Mouse (Mus musculus) forebrain, embryonic 14.5 days (tissue): ENCODE results near the gene Scfd2. TPM values are rescaled to one million over a fixed set of nuclear protein-coding genes. Genes with fewer than 3 reads are reported as not detected.

Experiments
- ATAC-seq: fragments of 200-750 bp; cut with Nextera tagmentation; 2 replicates; pipeline ENCODE4 v1.8.0; 2017; ENCODE audit warnings: mild to moderate bottlenecking, moderate library complexity
- DNase-seq: peaks from one replicate; pipeline ENCODE4 v3.0.0-alpha.2; 2015; ENCODE audit warnings: low spot score
- H3K27ac ChIP-seq: fragments of 300-500 bp; sonication (generic); 2 replicates; pipeline ENCODE4 v1.5.1; 2014; ENCODE audit warnings: low read depth, mild to moderate bottlenecking, control low read depth, low read length, moderate library complexity
- H3K27me3 ChIP-seq: fragments of 300-500 bp; sonication (generic); replicated peaks from 2 replicates; pipeline ENCODE4 v1.6.1; 2014; ENCODE audit warnings: low read length, control low read depth, mixed read lengths; ENCODE audit not compliant: control insufficient read depth, insufficient read depth
- H3K36me3 ChIP-seq: fragments of 300-500 bp; sonication (generic); 2 replicates; pipeline ENCODE4 v1.6.1; 2014; ENCODE audit warnings: low read length, control low read depth; ENCODE audit not compliant: control insufficient read depth, insufficient read depth
- H3K4me1 ChIP-seq: fragments of 300-500 bp; sonication (generic); 2 replicates; pipeline ENCODE4 v1.6.1; 2014; ENCODE audit warnings: antibody characterized with exemption, low read length, control low read depth; ENCODE audit not compliant: control insufficient read depth, insufficient read depth
- H3K4me2 ChIP-seq: fragments of 300-500 bp; sonication (generic); 2 replicates; pipeline ENCODE4 v1.6.1; 2014; ENCODE audit warnings: mild to moderate bottlenecking, control low read depth, low read length
- H3K4me3 ChIP-seq: fragments of 300-500 bp; sonication (generic); 2 replicates; pipeline ENCODE4 v1.5.1; 2014; ENCODE audit warnings: low read depth, low read length, control low read depth
- H3K9ac ChIP-seq: fragments of 300-500 bp; sonication (generic); 2 replicates; pipeline ENCODE4 v1.6.1; 2014; ENCODE audit warnings: mild to moderate bottlenecking, low read length, control low read depth, moderate library complexity
- H3K9me3 ChIP-seq: fragments of 300-500 bp; sonication (generic); replicated peaks from 2 replicates; pipeline ENCODE4 v1.6.1; 2016; ENCODE audit warnings: low read length, control low read depth, mixed read lengths; ENCODE audit not compliant: control insufficient read depth
- WGBS: fragments of 180-500 bp; shearing (Covaris S2); extraction: QIAGEN DNeasy Blood & Tissue Kit; methylation state at CpG from one replicate; pipeline ENCODE4 v1.1.7; 2014; 5-methylcytosine and 5-hydroxymethylcytosine counted together
- polyA plus RNA-seq: library from polyadenylated mRNA; unstranded; fragments of >200 nt; fragmentation: Nextera tagmentation; extraction: Ambion mirVana; gene quantifications from 2 replicates; pipeline ENCODE4 v1.2.1, GENCODE M21; 2014

Gene Scfd2
- polyA plus RNA-seq, 1 experiment from 2014 or later, result 18.6 TPM

DNA sequence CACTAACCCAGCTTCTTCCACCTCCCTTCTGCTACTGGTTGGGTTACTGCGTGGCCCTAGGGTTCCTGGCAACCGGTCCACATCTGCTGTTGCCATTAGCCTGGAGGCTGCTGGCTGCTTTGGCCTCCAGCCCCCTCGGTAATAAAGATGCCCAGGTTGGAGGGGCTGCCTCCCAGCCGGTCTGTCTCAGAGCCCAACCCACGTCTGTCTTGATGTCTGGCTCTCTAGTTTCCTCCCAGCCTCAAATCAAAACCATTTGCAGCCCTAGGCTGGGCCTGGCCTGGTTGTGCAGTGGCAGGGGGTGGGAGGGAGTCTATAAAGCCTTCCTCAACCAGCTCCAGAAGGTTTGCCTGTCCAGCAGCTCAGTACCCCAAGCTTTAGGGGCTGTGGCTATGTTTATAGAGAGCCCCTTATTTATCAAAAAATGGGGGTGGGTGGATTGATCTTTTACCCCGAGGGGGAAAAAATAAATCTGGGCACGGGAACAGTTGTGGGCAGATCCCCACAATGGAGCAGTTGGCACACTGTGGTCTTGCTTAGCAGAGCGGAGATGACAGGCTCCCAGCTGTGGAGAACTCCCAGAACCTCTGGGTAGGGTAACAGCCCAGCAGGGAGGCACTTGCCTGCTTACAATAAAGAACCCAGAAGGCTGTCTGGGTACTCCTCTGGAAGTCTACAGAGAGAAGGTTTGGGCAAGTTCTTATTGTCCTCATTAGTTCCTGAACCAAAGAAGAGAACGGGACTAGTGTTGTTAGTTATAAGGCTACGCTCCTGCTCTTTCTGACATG, 329.8 kb downstream of the Scfd2 start:
- DNase-seq (no peak), ATAC-seq (no peak)
- H3K9me3 ChIP-seq, result no peaks in the 10 kb centered on the region; the same call in 1 of the 2 replicates
- WGBS, result 76% methylated on average over 10 of the region's 10 CpGs
- no peak overlapping the region for H3K4me3 ChIP-seq
- no peak overlapping the region for H3K4me2 ChIP-seq
- no peaks in the 10 kb centered on the region for H3K27me3 ChIP-seq
- H3K36me3 ChIP-seq, result peaks cover 12% of the 10 kb centered on the region; the same call in 1 of the 2 replicates
- peaks cover 7% of the 10 kb centered on the region; the same call in 1 of the 2 replicates for H3K4me1 ChIP-seq
- no peak overlapping the region for H3K9ac ChIP-seq
- H3K27ac ChIP-seq, result no peak overlapping the region

DNA sequence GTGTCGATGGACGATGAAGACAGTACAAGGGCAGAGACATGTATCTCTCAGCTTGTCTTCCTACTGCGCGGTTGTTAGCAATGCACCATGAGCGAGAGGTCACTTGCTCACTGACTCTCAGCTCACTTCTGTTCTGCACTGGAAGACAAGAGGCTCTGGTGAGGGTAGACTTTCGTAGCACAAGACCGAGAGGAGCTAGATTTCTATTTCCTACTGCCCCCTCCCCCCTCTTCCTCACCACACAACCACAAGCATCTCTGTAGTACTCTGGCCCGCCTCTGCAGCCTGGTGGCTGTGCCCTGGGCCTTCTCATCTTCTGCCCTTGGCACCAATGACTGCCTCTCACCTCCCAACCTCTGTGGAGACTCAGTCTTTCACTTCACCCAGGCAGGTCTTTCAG, 331.1 kb downstream of the Scfd2 start:
- Histone ChIP-seq H3K9ac (no peak overlapping the region), H3K36me3 (peaks cover 12% of the 10 kb centered on the region; the same call in 1 of the 2 replicates), H3K27me3 (no peaks in the 10 kb centered on the region), H3K4me3 (no peak overlapping the region), H3K27ac (no peak overlapping the region), H3K4me2 (no peak overlapping the region), H3K9me3 (no peaks in the 10 kb centered on the region; the same call in 1 of the 2 replicates), H3K4me1 (peaks cover 13% of the 10 kb centered on the region; the same call in 1 of the 2 replicates)
- 92% methylated on average over 8 of the region's 8 CpGs for WGBS
- ATAC-seq (no peak), DNase-seq (no peak)

DNA sequence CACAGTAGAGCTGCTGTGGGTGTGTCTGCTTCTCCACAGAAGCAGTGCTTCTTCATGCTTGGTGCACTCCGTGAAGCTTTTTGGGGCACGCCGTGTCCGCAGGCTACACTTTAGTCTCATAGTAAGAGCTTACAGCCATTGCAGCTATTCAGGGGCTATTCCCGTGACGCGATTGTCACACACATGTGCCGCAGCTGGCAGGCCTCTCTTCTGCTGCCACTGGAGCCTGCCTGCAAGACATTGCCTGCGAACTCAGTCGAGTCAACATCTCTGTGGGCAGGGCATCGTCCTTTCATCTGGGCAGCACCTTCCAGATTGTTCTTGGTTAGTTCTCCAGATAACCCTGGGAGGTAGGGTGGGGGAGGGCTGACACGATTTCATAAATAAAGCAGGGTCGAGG, 331.8 kb downstream of the Scfd2 start:
- H3K36me3 ChIP-seq, result peaks cover 12% of the 10 kb centered on the region; the same call in 1 of the 2 replicates
- H3K4me1 ChIP-seq, result peaks cover 13% of the 10 kb centered on the region; the same call in 1 of the 2 replicates
- no peak for DNase-seq
- no peak overlapping the region for H3K4me2 ChIP-seq
- H3K27me3 ChIP-seq, result no peaks in the 10 kb centered on the region
- no peak overlapping the region for H3K4me3 ChIP-seq
- WGBS, result 91% methylated on average over 13 of the region's 13 CpGs
- H3K9ac ChIP-seq, result no peak overlapping the region
- no peaks in the 10 kb centered on the region; the same call in 1 of the 2 replicates for H3K9me3 ChIP-seq
- no peak for ATAC-seq
- H3K27ac ChIP-seq, result no peak overlapping the region

DNA sequence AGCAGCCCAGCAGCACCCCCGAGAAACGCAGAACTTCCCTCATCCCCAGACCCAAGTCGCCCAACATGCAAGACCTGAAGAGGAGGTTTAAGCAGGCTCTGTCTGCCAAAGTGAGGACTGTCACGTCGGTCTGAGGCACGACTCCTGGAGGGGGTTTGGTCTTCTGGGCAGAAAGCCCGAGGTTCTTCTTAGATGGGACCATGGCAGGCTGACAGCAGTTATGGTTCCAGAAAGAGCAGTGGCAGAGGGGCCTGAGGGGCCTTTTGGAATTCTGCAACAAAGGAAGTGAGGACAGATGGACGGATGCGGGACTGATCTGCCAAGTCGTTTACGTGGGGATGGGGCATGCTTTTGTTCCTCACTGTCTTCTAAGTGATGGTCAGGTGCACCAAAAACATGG, 333.1 kb downstream of the Scfd2 start:
- H3K27ac ChIP-seq, result no peak overlapping the region

DNA sequence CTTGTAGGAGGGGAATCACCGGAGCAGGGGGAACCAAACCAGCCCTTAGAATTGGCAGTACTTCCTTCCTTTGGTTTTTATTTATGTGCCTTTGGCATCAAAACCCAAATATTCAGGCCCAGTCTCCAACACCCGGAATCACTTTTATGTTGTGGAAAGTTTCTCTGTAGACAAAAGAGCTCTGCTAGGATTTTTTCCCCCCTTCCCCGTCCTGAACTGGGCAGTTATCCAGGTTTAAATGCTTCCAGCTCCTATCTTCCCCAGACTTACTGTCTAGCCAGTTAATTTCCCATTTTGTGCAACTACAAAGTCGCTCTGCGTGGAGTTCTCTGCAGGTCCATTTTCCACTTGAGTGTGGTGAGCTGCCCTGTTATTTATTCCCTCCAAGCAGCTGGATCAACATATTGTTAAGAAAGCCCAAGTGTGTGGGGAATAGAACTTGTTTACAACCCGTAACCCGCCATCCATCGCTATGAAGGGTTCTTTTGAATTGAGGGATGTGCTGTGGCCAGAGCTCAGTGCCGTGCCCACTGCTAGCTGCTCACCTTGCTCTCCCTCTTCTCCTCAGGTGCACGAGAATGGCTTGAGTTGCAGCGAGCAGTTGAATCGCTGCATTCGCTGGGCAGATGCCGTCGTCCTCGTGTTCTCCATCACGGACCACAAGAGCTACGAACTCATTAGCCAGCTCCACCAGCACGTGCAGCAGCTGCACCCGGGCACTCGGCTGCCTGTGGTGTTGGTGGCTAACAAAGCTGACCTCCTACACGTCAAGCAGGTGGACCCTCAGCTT, 333.8 kb downstream of the Scfd2 start:
- 71% methylated on average over 22 of the region's 22 CpGs for WGBS
- Histone ChIP-seq H3K27ac (no peak overlapping the region), H3K27me3 (no peaks in the 10 kb centered on the region), H3K4me1 (peaks cover 19% of the 10 kb centered on the region; the same call in 1 of the 2 replicates), H3K9me3 (no peaks in the 10 kb centered on the region), H3K9ac (no peak overlapping the region), H3K36me3 (peaks cover 12% of the 10 kb centered on the region; the same call in 1 of the 2 replicates), H3K4me3 (no peak overlapping the region), H3K4me2 (peak overlapping the region; percentile 75)
- DNase-seq (peak; percentile 62), ATAC-seq (no peak)

More for the DNA sequence above, 333.1 kb downstream of the Scfd2 start:
- no peak overlapping the region for H3K9ac ChIP-seq
- DNase-seq, result no peak
- H3K27me3 ChIP-seq, result no peaks in the 10 kb centered on the region
- WGBS, result 76% methylated on average over 11 of the region's 11 CpGs
- H3K4me2 ChIP-seq, result 0 out of 2 replicates have a peak overlapping the region, but pooled peaks have one; percentile 2
- H3K4me3 ChIP-seq, result no peak overlapping the region
- peaks cover 19% of the 10 kb centered on the region; the same call in 1 of the 2 replicates for H3K4me1 ChIP-seq
- no peaks in the 10 kb centered on the region; the same call in 1 of the 2 replicates for H3K9me3 ChIP-seq
- ATAC-seq, result no peak
- H3K36me3 ChIP-seq, result peaks cover 12% of the 10 kb centered on the region; the same call in 1 of the 2 replicates

DNA sequence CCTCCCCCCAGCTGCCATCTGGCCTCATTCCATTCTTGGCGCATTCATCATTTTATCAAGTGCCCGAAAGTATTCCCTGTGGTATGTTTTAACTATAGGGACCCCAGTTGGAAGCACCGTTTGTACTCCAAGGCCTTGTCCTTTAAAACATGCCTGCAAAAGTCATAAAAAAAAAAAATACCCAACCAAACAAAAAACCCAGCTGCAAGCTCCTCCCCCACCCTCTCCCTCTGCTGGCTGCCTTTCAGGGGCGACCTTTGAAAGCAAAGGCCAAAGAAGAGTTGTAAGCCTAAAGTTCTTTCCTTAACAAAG, 335.3 kb downstream of the Scfd2 start:
- DNase-seq (peak; percentile 55), ATAC-seq (no peak)
- WGBS, result 6% methylated on average over 4 of the region's 4 CpGs
- H3K9ac ChIP-seq, result no peak overlapping the region; the same call in 1 of the 2 replicates
- peaks cover 19% of the 10 kb centered on the region; the same call in 1 of the 2 replicates for H3K4me1 ChIP-seq
- H3K27ac ChIP-seq, result no peak overlapping the region
- peak overlapping the region; percentile 75 for H3K4me2 ChIP-seq
- no peaks in the 10 kb centered on the region for H3K9me3 ChIP-seq
- no peaks in the 10 kb centered on the region for H3K27me3 ChIP-seq
- peaks cover 12% of the 10 kb centered on the region; the same call in 1 of the 2 replicates for H3K36me3 ChIP-seq
- peak overlapping the region; percentile 82 for H3K4me3 ChIP-seq

DNA sequence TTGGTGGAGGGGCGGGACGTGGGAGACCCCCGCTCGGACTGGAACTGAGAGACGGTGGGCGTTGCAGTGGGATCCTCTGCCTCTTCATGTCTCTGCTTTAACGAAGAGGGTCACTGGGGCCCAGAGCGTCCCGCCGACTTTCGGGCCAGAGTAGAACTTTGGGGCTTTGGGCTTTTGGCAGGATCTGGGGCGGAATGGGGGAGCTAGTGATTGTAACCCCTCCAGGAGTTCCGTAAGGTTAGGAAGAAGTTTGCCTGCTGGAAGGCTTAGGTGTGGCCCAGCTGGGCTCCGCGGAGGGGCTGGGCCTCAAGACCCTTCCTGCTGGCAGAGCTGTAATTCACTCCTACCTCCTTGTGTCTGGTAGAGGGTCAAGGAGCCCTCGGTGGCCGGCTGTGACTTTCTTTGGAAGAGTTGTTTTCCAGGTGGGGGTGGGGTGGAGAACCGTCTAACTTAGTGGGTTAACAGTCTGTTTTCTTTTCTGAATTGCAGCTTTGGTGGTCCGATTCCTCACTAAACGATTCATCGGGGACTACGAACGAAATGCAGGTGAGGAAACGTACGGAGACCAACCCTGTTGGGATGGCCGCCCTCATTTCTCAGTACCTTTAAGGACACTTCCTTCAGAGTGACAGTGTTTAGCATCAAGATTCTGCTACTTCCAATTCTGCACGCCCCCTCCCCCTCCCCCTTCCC, 335.8 kb downstream of the Scfd2 start:
- ATAC-seq (peak; percentile 55), DNase-seq (no peak)
- Histone ChIP-seq H3K9me3 (no peaks in the 10 kb centered on the region), H3K36me3 (peaks cover 12% of the 10 kb centered on the region; the same call in 1 of the 2 replicates), H3K4me1 (peaks cover 19% of the 10 kb centered on the region; the same call in 1 of the 2 replicates), H3K27me3 (no peaks in the 10 kb centered on the region), H3K27ac (peak overlapping the region; percentile 66; the same call in 1 of the 2 replicates), H3K4me3 (peak overlapping the region; percentile 82), H3K4me2 (peak overlapping the region; percentile 75), H3K9ac (peak overlapping the region; percentile 81)
- WGBS, result under 1% methylated on average over 27 of the region's 27 CpGs

DNA sequence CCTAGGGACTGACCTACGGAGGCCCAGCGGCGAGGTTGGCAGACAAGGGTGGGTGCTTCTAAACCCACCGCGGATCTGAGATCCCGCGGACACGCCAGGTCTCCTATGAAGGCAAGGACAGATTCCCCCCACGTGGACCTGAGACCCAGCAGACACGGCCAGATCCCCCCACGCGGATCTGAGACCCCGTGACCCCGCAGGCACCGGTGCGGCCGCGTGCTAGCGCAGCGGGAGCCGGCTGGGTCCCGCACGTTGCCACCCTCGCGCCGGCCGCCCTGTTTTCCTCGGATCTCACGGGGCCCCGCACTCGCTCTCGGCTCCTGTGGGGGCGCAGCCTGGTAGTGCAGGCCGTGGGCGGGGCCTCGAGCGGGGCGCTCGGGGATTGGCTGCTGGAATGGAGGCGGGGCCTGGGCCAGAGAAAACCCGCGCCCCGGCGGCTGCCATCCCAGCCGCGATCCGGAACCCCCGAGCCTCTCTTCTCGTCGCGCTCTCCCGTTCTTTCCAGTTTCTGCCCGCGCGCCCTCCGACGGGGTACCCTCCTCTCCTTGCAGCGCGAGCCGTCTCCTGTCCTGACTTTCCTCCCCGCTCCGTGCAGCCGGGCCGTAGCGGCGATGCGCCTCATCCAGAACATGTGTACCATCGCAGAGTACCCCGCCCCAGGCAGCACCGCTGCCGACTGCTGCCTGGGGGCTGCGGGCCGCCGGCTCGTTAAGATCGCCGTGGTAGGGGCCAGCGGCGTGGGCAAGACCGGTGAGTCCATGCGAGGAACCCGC, 336.5 kb downstream of the Scfd2 start, which contains the start of gene Rasl11b:
Gene Rasl11b, plus strand, starts transcription at position 446 of the 773 bp plus-strand sequence.
- H3K9me3 ChIP-seq, result no peaks in the 10 kb centered on the region
- peak within 1 kb of the TSS; percentile 75 for H3K4me2 ChIP-seq
- peaks cover 12% of the 10 kb centered on the region; the same call in 1 of the 2 replicates for H3K36me3 ChIP-seq
- peak within 1 kb of the TSS; percentile 82 for H3K4me3 ChIP-seq
- H3K27ac ChIP-seq, result peak within 1 kb of the TSS; percentile 66; the same call in 1 of the 2 replicates
- peaks cover 19% of the 10 kb centered on the region; the same call in 1 of the 2 replicates for H3K4me1 ChIP-seq
- WGBS, result under 1% methylated on average over 73 of the region's 82 CpGs
- ATAC-seq (peak; percentile 97), DNase-seq (peak; percentile 96)
- peak within 1 kb of the TSS; percentile 81 for H3K9ac ChIP-seq
- no peaks in the 10 kb centered on the region for H3K27me3 ChIP-seq
